Mouse (Mus musculus): Measurements from ENCODE around the gene Tln2. TPM values are rescaled to one million over a fixed set of nuclear protein-coding genes. Genes with fewer than 3 reads are reported as not detected.

Gene Tln2
- polyA plus RNA-seq, 1 experiment from 2014 or later, result 22.9 TPM

DNA sequence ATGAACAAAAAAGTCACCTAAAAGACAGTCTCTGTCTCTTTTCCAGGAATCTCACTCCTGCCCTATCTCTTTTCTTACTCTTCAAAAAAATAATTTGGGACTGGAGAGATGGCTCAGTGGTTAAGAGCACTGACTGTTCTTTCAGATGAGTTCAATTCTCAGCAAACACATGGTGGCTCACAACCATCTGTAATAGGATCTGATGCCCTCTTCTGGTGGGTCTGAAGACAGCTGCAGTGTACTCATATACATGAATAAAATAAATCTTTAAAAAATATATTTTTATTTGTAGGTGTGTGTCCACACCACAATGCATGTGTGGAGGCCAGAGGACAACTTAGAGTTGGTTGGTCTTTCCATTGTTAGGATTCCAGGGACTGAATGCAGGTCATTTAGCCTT is 286.1 kb downstream of the Tln2 start:
- no peak overlapping the region for H3K27ac ChIP-seq
- no peaks in the 10 kb centered on the region for H3K9me3 ChIP-seq
- H3K27me3 ChIP-seq (ENCODE audit: insufficient read depth, poor library complexity, severe bottlenecking), result no peaks in the 10 kb centered on the region
- no peaks in the 10 kb centered on the region for H3K4me1 ChIP-seq (replicated peaks)
- DNase-seq (ENCODE audit: low spot score), result no peak
- H3K4me3 ChIP-seq, result no peak overlapping the region
- peaks cover 10% of the 10 kb centered on the region; the same call in 1 of the 2 replicates for H3K36me3 ChIP-seq

DNA sequence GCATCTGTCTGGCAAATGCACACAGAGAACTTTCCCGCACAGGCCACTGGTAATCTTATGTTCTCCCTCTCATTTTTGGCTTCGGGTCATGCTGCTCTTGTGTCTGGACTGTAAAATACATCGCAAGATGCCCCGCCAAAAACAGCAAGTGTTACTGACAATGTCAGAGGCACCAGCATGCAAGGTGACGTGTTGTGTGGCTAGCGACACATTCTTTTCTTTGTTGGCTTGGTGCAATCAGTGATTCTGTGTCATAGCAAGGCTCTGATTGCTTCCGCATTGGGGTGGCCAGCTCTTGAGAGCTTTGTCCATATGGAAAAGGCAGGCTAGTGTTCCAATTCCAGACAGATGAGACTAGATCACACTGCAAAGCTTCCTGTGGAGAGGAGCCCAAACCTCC is 288.8 kb downstream of the Tln2 start:
- 82% methylated on average over 7 of the region's 7 CpGs for WGBS
- no peak overlapping the region; the same call in 1 of the 2 replicates for H3K27ac ChIP-seq

DNA sequence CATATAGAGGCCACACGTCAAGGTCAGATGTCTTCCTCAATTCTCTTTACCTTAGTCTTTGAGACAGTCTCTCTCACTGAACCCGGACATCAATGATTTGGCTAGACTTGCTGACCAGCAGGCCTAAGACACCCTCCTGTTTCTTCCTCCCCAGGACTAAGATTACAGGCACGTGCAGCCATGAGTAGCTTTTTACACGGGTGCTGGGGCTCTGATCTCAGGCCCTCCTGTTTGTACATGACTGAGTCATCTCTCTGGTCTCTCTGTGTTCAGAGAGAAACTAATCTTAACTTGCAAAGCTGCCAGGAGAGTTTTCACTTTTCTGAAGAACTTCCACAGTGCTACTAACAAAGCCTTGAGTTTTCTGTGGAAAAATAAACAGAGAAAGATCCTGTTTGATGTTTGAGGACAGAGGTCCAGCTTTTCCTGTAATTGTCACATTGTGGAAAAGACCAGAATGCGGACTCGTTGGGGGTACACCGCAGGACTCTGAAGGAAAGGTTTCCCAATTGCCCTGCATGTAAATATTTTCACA is 289.4 kb downstream of the Tln2 start:
- no peak for DNase-seq (ENCODE audit: low spot score)
- Histone ChIP-seq H3K36me3 (0 out of 2 replicates have a peak, but pooled peaks cover 3% of the 10 kb centered on the region), H3K27ac (no peak overlapping the region), H3K27me3 (ENCODE audit: insufficient read depth, poor library complexity, severe bottlenecking) (no peaks in the 10 kb centered on the region), H3K9me3 (no peaks in the 10 kb centered on the region), H3K4me1 (replicated peaks) (no peaks in the 10 kb centered on the region), H3K4me3 (no peak overlapping the region)
- WGBS, result 76% methylated on average over 7 of the region's 7 CpGs

More for the DNA sequence above, 288.8 kb downstream of the Tln2 start:
- H3K9me3 ChIP-seq, result no peaks in the 10 kb centered on the region
- no peaks in the 10 kb centered on the region for H3K27me3 ChIP-seq (ENCODE audit: insufficient read depth, poor library complexity, severe bottlenecking)
- no peak overlapping the region for H3K4me3 ChIP-seq
- DNase-seq (ENCODE audit: low spot score), result no peak
- H3K4me1 ChIP-seq (replicated peaks), result no peaks in the 10 kb centered on the region
- 0 out of 2 replicates have a peak, but pooled peaks cover 6% of the 10 kb centered on the region for H3K36me3 ChIP-seq

GRCm38 (mm10) chr9:67267276-67267990 is 292.1 kb downstream of the Tln2 start:
- Histone ChIP-seq H3K4me3 (no peak overlapping the region), H3K36me3 (no peaks in the 10 kb centered on the region), H3K27me3 (ENCODE audit: insufficient read depth, poor library complexity, severe bottlenecking) (no peaks in the 10 kb centered on the region), H3K4me1 (replicated peaks) (0 out of 2 replicates have a peak, but pooled peaks cover under 1% of the 10 kb centered on the region), H3K27ac (no peak overlapping the region), H3K9me3 (no peaks in the 10 kb centered on the region)
- DNase-seq (ENCODE audit: low spot score), result no peak
- WGBS, result 88% methylated on average over 8 of the region's 8 CpGs

- peak overlapping the region; percentile 29; the same call in 1 of the 2 replicates for H3K27ac ChIP-seq
- no peak for DNase-seq (ENCODE audit: low spot score)
- H3K4me3 ChIP-seq, result no peak overlapping the region
- 85% methylated on average over 11 of the region's 11 CpGs for WGBS
- no peaks in the 10 kb centered on the region for H3K27me3 ChIP-seq (ENCODE audit: insufficient read depth, poor library complexity, severe bottlenecking)
- peaks cover 19% of the 10 kb centered on the region for H3K4me1 ChIP-seq (replicated peaks)
- H3K36me3 ChIP-seq, result no peaks in the 10 kb centered on the region
- no peaks in the 10 kb centered on the region for H3K9me3 ChIP-seq
Measured at GRCm38 (mm10) chr9:67265513-67265912, 294.0 kb downstream of the Tln2 start.

- Histone ChIP-seq H3K4me3 (no peak overlapping the region), H3K9me3 (no peaks in the 10 kb centered on the region), H3K27ac (no peak overlapping the region), H3K36me3 (no peaks in the 10 kb centered on the region), H3K27me3 (ENCODE audit: insufficient read depth, poor library complexity, severe bottlenecking) (no peaks in the 10 kb centered on the region), H3K4me1 (replicated peaks) (peaks cover 20% of the 10 kb centered on the region)
- WGBS, result 83% methylated on average over 2 of the region's 2 CpGs
- no peak for DNase-seq (ENCODE audit: low spot score)
Measured at GRCm38 (mm10) chr9:67264896-67265295, 294.6 kb downstream of the Tln2 start.

- Histone ChIP-seq H3K4me3 (no peak overlapping the region), H3K36me3 (peaks cover 21% of the 10 kb centered on the region), H3K27ac (peak overlapping the region; percentile 68), H3K27me3 (ENCODE audit: insufficient read depth, poor library complexity, severe bottlenecking) (no peaks in the 10 kb centered on the region), H3K9me3 (no peaks in the 10 kb centered on the region), H3K4me1 (replicated peaks) (peaks cover 22% of the 10 kb centered on the region)
- no peak for DNase-seq (ENCODE audit: low spot score)
- 27% methylated on average over 13 of the region's 13 CpGs for WGBS
Measured at GRCm38 (mm10) chr9:67260835-67261599, 298.5 kb downstream of the Tln2 start.

DNA sequence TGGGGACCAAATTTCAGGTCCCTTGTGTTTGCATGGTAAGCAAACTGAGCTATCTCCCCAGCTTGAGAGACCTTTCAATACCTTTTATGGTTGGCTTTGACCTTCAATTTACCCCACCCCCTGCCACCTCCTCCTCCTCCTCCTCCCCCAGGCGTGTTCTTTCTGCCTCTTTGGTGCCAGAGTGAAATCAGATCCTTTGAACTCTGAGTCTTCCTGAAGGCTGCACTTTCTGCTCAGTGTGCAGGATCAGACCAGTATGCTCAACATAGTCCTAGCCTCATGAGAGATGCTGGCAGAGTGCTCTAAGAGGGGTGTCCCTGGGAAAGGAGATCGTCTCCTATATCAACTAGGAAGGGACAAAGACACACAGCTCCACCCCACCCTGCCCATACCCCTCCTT is 309.4 kb downstream of the Tln2 start:
- Histone ChIP-seq H3K4me1 (replicated peaks) (peaks cover 11% of the 10 kb centered on the region), H3K27me3 (ENCODE audit: insufficient read depth, poor library complexity, severe bottlenecking) (no peaks in the 10 kb centered on the region), H3K9me3 (no peaks in the 10 kb centered on the region), H3K4me3 (no peak overlapping the region), H3K36me3 (peaks cover 28% of the 10 kb centered on the region), H3K27ac (no peak overlapping the region)
- DNase-seq (ENCODE audit: low spot score), result no peak
- 70% methylated on average over 2 of the region's 2 CpGs for WGBS

DNA sequence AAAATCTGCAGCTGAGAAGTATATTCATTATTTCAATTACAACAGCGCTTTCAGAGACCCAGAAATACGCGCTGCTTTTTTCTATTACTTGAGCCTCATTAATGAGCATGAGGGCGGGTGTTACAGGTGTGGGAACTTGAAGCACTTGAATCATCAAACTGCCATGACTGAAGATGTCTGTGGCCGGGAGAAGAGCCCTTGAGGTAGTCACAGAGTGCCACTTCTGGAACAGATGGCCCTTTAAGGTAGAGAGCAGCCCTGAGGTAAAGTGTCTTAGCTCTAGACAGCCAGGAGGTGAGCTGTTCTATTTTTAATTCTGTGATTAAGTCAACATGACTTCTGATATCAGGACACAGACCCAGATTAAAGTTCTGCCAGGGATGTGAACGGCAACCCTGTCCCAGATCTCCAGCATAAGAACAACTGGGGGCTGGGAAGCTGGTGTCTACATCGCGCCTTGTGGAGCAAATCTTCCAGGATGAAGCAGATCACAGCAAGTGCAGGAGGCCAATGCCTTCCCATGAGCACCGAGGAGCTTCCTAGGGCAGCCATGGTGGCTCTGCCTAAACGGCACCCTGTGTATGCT is 312.0 kb downstream of the Tln2 start:
- H3K4me1 ChIP-seq (replicated peaks), result peaks cover 11% of the 10 kb centered on the region
- H3K27ac ChIP-seq, result no peak overlapping the region
- 93% methylated on average over 10 of the region's 10 CpGs for WGBS
- peaks cover 18% of the 10 kb centered on the region for H3K36me3 ChIP-seq
- no peak for DNase-seq (ENCODE audit: low spot score)
- H3K4me3 ChIP-seq, result no peak overlapping the region
- H3K27me3 ChIP-seq (ENCODE audit: insufficient read depth, poor library complexity, severe bottlenecking), result no peaks in the 10 kb centered on the region
- H3K9me3 ChIP-seq, result no peaks in the 10 kb centered on the region

DNA sequence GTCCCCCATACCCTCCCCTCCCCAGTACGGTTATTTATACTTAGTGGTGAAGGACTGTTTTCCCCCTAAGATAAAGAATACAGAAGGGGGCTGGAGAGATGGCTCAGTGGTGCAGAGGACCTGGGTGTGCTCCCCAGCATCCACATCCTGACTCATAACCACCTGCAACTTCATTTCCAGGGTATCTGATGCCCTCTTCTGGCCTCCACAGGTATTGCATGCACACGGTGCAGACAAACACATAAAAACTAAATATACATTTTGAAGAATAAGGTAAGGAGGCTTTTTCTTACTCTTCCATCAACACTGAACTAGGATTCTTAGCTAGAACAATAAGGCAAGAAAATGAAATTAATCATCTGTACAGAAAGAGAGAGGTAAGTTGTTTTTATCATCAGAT is 314.2 kb downstream of the Tln2 start:
- H3K4me1 ChIP-seq (replicated peaks), result peaks cover 2% of the 10 kb centered on the region
- no peaks in the 10 kb centered on the region for H3K9me3 ChIP-seq
- H3K36me3 ChIP-seq, result peaks cover 31% of the 10 kb centered on the region
- no peaks in the 10 kb centered on the region for H3K27me3 ChIP-seq (ENCODE audit: insufficient read depth, poor library complexity, severe bottlenecking)
- no peak overlapping the region for H3K4me3 ChIP-seq
- no peak overlapping the region for H3K27ac ChIP-seq
- 96% methylated on average over 2 of the region's 2 CpGs for WGBS
- no peak for DNase-seq (ENCODE audit: low spot score)

DNA sequence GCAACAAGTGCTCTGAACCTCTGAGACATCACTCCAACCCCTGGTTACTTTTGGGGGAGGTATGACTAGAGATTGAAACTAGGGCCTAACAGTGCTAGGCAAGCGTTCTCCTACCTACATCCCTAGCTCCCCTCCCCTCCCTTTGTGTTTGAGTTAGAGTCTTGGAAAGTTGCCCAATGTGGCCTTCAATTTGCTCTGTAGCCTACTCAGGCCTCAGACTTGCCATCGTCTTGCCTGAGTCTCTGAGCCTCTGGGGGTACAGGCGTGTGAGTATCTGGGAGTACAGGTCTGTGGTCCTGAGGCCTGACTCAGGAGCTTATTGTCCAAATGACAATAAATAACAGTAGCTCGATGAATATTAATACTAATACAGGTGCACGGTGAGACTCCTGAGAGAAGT is 317.8 kb downstream of the Tln2 start:
- DNase-seq (ENCODE audit: low spot score), result no peak
- Histone ChIP-seq H3K9me3 (no peaks in the 10 kb centered on the region), H3K4me3 (no peak overlapping the region), H3K36me3 (peaks cover 30% of the 10 kb centered on the region), H3K4me1 (replicated peaks) (no peaks in the 10 kb centered on the region), H3K27me3 (ENCODE audit: insufficient read depth, poor library complexity, severe bottlenecking) (no peaks in the 10 kb centered on the region), H3K27ac (no peak overlapping the region)
- 87% methylated on average over 5 of the region's 5 CpGs for WGBS

DNA sequence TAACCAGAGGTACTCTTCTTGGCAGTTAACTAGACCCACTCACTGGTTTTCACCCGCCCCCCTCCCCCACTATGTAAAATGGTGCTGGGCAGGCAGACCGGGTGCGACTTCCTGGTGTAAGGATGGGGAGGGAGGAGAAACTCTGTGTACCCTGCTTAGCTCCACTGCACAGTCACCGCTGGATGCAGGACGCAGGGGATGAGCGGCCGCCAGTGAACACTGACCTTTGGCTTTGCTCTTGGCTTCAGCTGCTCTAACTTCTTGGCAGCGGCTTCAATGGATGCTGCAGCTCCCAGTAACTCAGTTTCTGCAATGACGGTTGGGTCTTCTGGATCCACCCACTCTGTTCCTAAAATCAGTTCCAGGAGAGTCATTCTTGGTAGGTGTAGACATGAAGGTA is 319.0 kb downstream of the Tln2 start:
- H3K27ac ChIP-seq, result no peak overlapping the region
- H3K4me3 ChIP-seq, result no peak overlapping the region
- H3K27me3 ChIP-seq (ENCODE audit: insufficient read depth, poor library complexity, severe bottlenecking), result no peaks in the 10 kb centered on the region
- no peaks in the 10 kb centered on the region for H3K9me3 ChIP-seq
- no peak for DNase-seq (ENCODE audit: low spot score)
- no peaks in the 10 kb centered on the region for H3K4me1 ChIP-seq (replicated peaks)
- peaks cover 29% of the 10 kb centered on the region for H3K36me3 ChIP-seq
- 90% methylated on average over 9 of the region's 9 CpGs for whole genome bisulfite sequencing

DNA sequence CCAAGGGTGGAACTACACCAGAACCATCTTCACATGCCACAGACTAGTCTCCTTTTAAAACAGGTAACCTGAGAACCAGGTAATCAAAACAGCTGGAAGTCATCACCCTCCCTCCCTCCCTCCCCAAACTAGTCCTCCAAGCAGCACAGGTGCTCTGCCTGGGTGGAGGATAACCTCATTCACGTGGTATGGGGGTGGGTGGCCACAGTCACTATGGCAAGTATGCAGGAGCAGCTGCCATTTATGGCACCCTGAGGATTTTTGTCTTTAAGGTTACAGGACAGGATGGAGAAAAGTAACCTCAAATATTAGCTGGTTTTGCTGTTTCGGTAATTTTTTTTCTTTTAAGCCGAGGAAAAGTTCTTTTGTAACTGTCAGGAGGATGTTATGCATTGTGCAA is 322.5 kb downstream of the Tln2 start:
- Histone ChIP-seq H3K4me3 (no peak overlapping the region), H3K27me3 (ENCODE audit: insufficient read depth, poor library complexity, severe bottlenecking) (no peaks in the 10 kb centered on the region), H3K27ac (no peak overlapping the region), H3K4me1 (replicated peaks) (no peaks in the 10 kb centered on the region), H3K36me3 (peaks cover 21% of the 10 kb centered on the region), H3K9me3 (no peaks in the 10 kb centered on the region)
- DNase-seq (ENCODE audit: low spot score), result no peak
- 72% methylated on average over 3 of the region's 3 CpGs for WGBS
